Mouse (Mus musculus): ENCODE data around the gene Per3.
A peak's percentile ranks its signal among the peaks of the same experiment; 100 is the strongest.

Gene Per3

DNA sequence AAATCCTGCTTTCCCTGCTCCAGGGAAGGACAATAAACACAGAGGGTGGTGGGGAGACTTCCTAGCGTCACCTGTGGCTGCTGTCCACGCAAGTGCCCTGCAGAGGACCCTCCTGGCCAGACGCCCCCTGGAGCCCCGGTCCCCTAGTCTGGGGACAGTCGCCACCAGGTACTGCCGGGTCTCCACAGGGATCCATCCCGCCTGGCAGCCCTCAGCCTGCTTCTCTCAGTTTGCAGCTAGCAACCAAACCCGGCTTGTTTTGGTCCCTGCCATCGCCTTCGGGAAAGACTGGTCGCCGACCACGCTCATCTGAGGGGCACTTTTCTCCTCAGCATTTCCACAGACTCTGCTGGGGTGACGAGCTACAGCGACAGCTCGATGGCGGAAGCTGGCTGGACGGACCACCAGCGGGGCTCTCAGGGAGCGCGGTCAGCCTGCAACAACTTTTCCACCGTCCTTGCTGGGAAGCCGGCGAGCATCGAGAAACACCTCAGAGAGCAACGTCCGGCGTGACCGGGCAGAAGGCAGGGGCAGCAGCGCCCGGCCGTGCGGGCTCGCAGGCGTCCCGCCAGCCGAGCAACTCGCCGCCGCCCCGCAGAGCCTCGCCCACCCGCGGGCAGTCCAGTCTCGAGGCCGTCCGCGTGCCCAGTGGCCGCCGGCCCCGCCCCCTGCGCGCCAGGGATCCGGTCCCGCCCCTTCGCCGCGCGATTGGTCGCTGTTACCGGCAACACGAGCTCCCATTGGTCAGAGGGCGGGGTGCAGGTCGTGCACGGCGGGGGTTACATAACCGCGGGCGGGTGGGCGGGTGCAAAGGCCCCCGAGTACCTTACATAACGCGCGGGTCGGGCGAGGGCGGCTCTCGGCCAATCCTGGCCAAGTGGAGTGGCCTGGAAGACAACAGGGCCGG is at the start of gene Per3:
TSS of gene Per3 (minus strand) at position 629 of the 907 bp plus-strand sequence.
- DNase-seq, result peak; percentile 94

DNA sequence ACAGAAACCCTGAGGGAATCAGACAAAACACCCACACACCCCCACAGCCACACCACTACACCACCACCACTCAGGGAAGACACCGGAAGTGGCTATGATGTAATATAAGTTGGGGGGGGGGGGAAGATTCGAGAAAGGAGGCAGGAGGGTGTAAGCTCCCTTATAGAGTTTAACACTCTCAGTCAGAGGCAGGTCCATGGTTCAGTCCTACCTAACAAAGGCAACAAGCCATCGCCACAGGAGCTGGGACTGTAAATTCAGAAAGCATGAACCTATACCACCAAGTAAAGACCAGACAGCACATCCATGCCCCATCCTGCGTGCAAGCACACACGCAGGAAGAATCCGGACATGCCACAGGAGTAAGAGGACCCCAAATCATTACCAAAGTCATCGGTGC is 44.8 kb upstream of the Per3 start, which contains the start of gene Gm13090:
TSS of gene Gm13090 (plus strand) at position 301 of the 400 bp plus-strand sequence.
- no peak for DNase-seq

DNA sequence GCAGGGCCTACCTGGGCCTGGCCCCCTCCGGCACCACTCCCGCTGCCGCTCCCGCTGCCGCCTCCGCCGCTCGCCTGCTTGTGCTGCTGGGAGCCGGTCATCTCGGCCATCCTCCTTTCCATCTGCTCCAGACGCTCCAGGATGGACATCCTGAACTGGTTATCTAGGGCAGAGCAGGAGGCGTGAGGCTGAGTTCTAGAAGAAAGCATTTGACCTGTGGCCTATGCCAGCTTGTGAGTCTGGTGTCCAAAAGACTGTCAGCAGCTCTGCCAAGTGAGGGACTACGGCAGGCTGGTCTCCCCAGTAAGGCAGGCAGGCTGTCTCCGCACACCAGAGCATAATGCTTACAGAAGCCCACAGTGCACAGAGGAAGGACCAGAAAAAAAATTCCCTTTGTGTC is 44.4 kb upstream of the Per3 start:
- no peak for DNase-seq

DNA sequence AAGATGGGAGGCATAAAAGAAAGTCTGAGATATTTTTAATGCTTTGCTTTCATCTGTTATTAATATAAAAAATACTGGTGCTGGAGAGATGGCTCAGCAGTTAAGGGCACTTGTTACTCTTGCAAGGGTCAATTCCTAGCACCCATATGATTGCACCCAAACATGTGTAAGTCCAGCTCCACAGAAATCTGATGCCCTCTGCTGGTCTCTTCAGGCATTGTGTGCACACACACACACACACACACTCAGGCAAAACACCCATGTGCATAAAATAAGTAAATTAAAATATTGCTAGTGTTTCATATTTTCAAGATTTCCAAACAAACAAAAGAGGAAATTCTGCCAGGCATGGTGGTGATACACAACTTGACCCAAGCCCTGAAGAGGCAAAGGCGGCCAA is 42.9 kb upstream of the Per3 start:
- no peak for DNase-seq

DNA sequence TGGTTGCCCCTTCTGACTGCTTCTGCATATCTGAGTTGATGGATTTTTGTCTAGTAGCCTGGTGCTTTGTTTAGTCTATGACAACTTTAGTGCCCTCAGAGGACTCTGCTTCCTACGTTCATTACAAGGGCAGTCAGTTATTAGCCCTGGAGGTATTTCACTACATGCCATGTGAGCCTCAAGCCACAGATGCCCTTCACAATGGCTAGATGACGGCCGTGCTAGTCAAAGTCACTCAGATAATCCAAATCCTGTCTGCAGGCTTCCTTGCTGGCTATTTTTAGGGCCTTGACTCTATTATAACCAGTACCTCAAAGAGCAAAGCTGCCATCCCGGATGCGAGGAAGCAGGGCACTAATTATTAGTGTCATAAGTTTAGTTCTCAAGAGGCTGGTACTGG is 38.6 kb upstream of the Per3 start:
- no peak for DNase-seq

DNA sequence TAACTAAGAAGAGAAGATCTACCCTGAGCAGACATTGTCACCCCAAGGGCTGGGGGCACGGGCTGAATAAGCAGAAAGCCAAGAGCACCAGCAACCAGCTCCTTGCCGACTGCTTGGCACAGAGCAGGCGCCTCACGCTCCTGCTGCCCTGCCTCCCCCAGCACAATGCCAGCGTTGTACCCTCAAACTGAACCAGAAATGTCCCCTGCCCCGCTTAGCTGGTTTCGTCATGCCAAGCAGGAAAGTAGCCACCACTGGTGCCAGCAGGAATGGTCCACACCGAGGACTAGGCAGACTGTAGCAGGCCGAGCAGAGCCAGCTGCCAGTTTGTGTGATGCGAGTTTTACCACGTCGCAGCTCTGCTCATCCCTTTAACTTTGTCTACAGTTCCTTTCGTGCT is 37.5 kb upstream of the Per3 start:
- DNase-seq, result no peak

DNA sequence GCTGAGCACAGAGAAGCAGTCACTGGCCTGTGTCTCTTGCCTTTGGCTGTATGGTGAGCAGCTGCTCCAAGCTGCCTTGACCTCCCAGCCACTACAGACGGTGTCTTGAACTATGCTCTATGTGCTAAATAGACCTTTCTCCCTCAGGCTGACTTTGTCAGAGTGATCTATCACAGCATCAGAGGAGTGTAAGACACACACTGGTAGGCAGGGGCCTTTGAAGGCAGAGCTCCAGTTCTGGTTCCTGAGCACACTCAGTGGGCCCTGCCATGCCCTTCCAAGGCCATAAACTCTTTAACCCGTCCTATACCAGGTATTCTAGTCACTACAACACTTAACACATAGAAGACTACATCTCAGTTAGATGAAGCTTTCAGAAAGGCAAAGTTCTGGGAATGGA is 36.9 kb upstream of the Per3 start:
- DNase-seq, result no peak

DNA sequence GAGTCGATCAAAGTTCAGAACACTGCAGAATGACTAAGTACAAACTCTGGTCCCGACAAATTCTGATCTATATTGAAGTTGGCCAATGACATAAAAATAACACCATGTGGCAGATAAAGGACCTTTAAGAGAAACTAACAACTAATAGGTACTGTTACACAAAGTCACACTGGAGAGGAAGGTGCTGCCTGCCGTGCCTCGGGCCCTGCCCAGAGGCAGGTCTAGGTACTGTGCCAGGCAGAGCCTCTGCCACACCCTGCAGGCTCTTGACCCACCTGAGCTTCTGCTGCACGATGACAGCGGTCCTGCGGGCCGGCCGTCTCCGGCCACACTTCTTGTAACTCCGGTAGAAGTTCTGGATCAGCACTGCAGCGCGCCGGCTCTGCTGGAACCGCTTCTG is 30.4 kb upstream of the Per3 start:
- DNase-seq, result no peak

DNA sequence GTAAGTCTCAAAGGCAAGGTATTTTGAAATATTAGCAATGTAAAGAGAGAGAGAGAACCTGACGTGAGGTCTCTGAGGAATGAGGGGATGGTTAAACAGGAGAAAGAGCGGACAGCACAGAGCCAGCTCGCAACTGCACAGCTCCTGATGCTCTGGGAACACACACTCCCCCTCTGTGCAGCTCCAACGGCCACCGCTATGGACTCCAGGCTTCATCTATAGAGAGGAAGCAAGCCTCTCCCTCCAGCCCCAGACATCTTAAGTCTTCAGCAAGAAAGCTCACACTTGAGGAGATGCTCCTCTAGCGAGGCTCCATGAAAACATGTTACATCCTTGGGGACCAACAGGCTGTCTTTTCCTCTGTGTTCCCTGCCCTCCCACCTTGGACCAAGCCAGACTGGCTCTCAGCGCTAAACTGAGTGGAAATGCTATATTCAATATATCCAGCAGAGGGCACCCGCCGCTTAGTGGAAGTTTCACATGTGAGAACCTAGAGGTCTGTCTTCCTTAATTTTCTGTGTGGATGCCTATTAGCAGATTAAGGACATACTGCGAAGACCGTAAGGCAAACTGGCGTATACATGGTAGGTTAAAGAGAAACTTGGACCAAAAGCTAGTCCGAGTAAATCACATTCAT is 28.8 kb upstream of the Per3 start:
- DNase-seq, result peak; percentile 68

DNA sequence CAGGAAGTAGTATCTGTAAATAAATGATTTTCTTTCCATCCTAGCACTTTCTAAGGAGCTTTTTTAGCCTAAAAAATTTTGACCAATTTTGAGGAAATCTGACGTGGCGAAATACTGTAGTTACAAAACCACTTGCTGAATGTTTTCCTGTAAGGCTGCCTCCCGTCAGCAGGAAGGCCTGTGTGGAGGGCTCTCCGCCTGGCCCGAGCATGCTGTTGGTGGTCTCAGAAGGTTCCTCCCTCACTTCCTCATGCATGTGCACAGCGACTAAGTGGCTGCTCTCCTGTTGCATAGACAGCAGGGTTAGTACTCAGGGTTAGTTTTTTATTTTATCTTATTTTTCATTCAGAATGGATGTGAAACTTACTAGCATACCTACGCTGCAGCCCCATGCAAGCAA is 26.5 kb upstream of the Per3 start:
- DNase-seq, result no peak

DNA sequence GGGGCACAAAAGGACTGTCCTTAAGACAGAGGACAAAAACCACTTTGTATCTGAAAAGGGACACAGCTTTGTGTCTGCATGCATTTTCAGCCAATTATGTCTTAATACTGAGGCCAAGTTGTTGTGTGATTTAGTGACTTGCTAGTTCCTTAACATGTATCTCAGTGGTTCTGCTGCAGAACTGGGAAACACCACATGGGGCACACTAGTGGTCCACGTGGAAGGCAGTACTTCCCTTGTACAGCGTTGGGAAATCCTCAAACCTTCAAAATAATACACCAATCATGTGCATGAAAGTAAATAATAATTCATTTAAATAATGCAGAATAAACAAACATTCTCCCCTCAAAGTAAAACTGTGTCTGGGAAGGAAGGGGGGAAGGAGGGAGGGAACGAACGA is 24.3 kb upstream of the Per3 start:
- no peak for DNase-seq

DNA sequence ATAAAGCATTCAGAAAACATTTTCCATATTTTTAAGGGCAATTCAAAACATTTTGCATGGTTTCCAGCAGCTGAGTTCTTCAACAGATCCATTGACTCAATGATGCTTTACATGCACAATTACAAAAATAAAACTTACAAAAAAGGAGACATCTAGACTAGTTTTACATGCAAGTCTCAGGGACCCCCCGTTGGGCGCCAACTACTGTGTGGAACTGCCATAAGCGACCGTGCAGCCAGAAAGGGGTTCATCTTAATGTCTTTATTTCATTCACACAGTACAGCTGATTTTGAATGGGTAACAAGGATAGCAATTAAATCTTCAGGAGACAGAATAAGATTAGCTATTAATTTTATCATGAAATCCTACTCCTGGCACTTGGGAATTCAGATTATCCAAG is 15.1 kb upstream of the Per3 start:
- DNase-seq, result no peak

DNA sequence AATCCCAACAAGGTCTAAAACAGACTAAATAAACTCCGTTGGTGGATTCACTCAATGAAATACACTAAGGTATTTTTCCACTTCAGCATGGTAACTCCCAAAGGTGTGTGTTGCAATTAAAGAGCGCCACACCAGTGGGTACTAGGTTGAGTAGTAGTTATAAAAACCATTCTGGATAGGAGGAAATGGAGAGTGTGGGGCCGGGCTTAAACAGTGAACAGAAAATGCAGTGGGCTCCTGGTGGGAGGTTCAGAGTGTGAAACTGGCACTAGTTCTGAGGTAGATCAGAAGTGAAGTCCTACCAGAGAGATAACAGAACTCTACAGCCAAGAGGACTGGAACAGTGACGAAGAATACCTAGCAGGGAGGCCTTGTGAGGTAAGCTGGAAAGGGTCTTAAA is 14.2 kb upstream of the Per3 start:
- DNase-seq, result peak; percentile 6

DNA sequence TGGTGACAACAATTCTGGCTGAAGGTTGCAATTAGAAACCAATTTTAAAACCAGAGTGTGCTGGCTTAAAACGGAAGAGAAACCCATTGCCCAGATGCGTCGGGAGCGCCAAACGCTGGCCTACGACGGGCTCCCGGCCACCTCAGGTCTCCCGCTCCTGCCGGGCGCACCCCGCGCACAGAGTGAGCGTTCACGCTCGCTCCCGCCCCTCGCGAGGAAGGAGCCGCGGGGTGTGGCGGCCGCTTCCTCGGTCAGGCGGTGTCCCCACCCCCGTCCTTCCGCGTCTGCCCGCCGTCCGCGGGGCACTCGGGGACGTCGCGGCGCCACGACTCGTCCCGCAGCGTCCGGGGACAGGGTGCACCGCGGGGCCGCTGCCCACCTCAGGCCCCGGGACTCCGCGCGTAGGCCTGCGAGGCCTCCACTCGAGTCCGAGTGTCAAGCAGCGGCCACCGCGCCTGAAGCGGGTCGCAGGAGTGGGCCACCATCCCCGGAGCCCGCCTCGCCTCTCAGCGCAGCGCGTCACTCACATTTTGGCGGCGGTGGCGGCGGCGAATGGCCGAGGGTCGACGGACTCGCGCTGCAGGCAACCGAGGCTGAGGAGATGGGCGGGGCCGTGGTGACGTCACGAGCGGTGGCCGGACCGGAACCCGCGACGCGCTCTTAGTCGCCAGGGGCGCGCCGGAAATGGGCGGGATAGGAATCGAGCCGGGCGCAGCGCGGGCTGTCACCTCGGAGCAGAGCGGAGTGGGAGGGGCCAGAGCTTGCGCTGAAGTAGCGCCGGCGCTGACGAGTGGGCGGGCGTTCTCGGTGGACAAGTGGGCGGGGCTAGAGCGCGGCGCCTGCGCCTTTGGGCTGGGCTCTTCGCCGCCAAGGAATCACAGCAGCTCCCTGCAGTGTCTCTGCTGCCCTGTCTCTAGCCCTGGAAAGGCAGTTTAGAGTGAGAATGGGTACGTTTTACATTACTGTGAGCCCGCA is 13.2 kb upstream of the Per3 start, which contains the start of gene Vamp3:
TSS of gene Vamp3 (minus strand) at position 617 of the 975 bp plus-strand sequence.
- peak; percentile 99 for DNase-seq

DNA sequence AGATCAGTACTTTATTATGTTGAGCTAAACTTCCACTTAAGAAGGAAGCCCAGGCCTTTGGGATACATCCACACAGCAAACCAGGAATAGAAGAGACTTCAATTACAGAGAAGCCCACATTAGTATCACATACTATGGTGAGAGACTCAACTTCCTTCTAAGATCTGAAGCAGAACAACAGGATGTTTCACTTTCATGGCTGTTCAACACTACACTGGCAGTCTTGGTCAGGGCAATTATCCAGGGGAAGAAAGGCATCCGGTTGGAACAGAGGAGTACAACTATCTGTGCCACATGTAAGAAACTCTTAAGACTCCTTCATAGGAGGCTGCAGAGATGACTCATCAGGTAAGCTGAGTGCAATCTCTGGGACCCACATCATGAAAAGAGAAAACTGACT is 6.7 kb upstream of the Per3 start:
- DNase-seq, result no peak

DNA sequence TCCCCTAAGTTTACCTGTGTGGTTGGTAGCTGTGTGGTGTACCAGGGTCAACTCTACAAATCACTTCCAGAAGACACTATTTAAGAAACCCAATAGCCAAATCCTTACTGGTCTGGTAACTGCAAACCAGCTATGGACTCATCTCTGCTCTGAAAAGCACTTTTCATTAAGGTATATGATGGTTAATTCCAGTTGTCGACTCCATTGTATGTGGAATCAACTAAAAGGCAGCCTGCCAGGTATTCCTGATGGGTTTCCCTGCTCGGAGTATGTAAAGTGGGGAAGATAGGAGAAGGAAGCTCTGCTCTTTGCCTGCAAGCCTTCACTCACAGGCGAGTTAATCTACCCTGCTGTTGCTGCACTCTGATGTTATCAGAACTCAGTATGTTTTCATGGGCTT is 2.1 kb upstream of the Per3 start:
- DNase-seq, result no peak

DNA sequence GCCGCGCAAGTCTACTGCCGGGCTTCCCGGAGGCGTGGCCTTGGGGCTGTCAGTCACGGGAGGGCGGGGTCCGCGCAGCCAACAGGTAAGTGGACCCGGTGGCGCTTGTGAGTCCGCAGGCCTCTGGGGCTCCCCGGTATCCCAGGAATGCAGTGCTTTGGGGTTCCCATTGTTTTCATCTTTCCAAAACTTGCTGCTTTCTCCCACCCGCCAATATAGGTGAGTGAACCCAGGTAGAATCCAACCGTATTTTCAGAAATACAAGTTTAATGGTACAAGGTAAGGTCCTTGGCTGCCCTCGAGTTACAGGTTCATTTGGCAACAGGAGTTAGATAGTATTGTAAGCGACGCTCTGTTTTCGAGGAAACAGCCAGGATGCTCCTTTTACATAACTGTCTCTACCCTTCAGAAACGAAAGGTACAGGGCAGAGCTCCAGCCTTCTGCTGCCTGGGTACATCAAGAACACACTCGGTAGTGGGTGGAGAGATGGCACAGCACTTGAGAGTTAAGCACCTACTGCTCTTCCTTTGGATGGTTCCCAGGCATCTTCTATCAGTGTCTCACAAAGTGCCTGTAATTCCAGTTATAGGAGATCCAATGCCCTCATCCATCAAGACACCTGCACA is 592 bp upstream of the Per3 start:
- no peak for DNase-seq

DNA sequence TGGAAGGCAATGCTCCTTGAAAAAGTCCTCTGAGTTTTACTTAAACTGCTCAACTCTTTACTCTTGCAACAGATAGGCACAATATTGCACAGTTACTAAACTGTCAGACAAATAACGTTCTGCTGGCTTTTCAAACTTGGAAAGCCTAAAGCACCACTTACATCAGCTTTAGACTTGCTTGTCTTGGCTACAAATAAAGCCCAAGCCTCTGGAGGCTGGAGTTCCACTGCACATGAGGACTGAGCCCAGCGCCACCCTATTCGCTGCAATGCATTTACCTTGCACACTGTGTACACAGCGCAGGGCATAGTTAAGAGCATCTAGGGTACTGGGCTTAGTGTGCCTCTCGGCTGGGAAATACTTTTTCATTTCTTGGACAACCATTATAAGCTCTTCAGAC is 1.2 kb downstream of the Per3 start:
- DNase-seq, result no peak

DNA sequence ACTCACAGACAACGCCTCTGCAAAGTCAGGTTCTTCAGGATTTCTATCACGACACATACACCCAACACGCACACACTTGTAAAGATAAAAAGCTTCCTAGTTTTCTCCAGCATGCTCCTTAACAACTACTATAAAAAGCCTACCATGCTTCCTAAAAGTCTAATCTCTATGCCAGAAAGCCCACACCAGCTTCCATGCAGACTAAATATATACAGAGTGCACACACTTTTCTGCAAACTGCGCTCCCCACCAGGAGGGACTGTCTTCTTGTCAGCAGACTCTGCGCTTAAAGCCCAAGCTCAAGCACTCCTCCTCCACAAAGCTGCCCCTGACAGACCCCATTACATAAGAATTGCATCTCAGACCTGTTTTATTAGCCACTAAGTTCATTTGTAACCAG is 3.0 kb downstream of the Per3 start:
- no peak for DNase-seq

DNA sequence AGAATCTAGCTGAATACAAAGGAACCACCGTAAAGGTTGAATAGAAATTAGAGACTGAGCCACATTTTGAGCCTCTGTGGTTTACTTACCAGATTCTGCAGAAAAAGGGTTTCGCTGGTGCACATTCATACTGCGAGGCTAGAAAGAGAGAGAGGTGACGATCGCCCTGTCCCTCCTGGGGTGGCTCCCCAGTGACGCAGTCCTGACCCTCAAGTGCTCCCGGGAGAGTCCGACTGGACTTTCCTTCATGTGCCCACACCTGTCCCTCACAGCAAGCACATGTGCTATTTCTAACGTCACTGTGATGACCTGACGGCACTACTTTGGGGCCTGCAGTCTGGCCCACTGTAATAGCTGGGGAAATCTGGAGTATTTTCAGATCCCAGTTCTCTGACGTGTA is 6.7 kb downstream of the Per3 start:
- DNase-seq, result no peak

DNA sequence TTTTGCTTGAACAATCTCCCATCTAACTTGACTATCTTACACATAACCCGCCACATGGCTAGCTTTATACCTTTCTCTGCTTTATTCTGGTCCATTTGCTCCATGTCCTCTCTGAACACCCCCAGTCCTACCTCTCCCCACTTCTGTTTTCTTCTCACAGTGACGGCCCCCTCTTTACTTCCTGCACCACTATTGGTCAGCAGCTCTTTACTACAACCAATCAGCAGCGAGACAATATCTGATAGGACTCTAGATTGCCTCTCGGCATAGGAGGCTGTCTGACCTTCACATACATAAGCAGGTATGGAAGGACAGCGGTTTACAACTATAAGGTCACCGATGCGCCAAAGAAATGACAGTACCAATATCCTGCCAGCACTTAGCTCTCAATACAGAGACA is 7.9 kb downstream of the Per3 start:
- DNase-seq, result no peak

DNA sequence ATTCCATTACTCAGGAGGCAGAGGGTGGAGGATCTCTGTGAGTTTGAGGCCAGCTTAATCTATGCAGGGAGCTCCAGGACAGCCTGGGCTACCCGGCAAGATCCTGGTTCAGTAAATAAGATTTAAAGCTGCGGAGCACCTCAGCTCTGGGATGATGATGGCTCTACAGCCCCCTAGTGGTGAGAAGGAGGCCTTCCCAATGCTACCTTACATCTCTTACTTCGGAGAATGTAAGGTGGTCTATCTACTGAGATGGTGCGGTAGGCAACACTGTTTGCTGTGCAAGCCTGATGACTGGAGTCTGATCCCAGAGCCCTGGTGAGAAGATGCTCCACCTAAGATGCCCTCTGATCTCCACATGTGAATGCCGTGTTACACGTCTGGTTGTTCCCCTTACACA is 17.5 kb downstream of the Per3 start:
- peak; percentile 34 for DNase-seq

DNA sequence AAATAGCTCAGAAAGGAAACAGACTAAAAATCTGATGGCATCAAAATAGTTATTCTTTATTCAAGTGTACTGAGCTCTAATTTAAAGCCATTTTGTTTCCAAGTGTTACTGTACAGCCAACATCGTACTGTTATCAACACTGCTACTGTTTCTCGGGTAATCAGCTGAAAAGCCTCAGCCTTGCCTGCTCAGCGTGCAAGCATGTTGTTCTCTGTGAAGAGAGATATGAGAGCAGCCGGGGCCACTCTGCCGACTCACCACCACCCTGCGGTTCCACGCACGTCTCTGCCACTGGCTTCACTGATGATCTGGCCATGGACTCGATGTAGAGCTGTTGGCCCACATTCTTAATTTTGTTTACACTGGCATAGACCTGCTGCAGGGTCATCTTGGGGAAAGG is 20.3 kb downstream of the Per3 start:
- no peak for DNase-seq

Data from thymus, postnatal 14 days (tissue).